Mouse (Mus musculus) ES-Bruce4 (cell line): Measurements from ENCODE around the gene Scfd2.

Experiments used
- CTCF ChIP-seq: IDR thresholded peaks from one replicate; pipeline ENCODE4 v1.8.1; 2011; ENCODE audit warnings: low read depth, low read length
- EP300 ChIP-seq: IDR thresholded peaks from 2 replicates; pipeline ENCODE4 v1.6.1; 2011; ENCODE audit warnings: low read depth, low read length; ENCODE audit not compliant: insufficient read depth

DNA sequence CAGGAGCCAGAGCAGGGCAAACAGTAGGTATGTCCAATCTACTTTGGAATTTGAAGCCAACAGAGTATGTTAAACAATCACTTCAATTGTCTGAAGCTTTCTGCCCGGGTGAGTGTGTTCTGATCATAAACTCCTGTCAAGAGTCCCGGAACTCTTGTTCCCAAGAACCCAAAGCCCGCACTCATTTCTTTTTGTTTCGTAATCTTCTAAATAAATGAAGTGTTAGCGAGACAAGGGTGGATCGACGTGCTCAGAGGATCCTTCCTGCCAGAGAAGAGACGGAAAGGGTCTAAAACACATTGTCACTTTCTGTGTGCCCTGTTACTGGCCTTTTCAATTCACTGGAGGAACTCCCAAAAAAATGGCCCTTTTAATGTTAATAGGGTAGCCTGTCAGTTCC, 342.7 kb downstream of the Scfd2 start:
- TF ChIP-seq EP300, result no peak
- TF ChIP-seq CTCF, result no peak
